Mouse (Mus musculus): ENCODE results near the gene Wfdc15b. TPM values are rescaled to one million over a fixed set of nuclear protein-coding genes. Genes with fewer than 3 reads are reported as not detected.

Gene Wfdc15b
- polyA plus RNA-seq, 1 experiment from 2014 or later = not detected

DNA sequence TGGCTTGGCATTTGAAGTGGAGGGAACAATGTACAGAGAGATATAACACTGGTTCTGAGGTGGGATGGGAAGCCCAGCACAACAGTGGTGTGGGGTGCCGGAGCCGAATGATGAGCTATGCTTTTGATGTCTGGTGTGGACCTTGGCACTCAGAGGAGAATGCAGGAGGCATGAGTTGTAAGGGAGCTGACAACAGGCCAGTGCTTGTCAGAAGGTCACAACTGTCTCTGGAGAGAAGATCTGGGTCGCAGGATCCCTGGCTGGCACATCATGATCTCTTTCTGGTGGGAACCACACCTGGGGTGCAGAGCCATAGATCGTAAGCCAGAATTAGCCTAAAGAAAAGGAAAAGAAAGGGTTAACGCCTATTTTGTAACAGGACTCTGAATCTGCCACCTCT, 43.6 kb downstream of the Wfdc15b start:
- no peak overlapping the region for H3K27ac ChIP-seq
- no peak overlapping the region for H3K4me3 ChIP-seq (replicated peaks)
- H3K9me3 ChIP-seq = no peaks in the 10 kb centered on the region
- no peaks in the 10 kb centered on the region for H3K4me1 ChIP-seq (replicated peaks)
- H3K36me3 ChIP-seq = no peaks in the 10 kb centered on the region
- H3K27me3 ChIP-seq = peaks cover 55% of the 10 kb centered on the region
- 71% methylated on average over 5 of the region's 5 CpGs for WGBS
- ATAC-seq (ENCODE audit: insufficient number of reproducible peaks, insufficient read depth, low FRiP score, low TSS enrichment, low read depth) = no peak
- H3K9ac ChIP-seq (replicated peaks) = no peak overlapping the region
- no peak overlapping the region for H3K4me2 ChIP-seq

GRCm38 (mm10) chr2:164175850-164176249, 45.6 kb downstream of the Wfdc15b start:
- 82% methylated on average over 3 of the region's 3 CpGs for WGBS
- Histone ChIP-seq H3K4me3 (replicated peaks) (no peak overlapping the region), H3K27ac (no peak overlapping the region), H3K4me1 (replicated peaks) (peaks cover 11% of the 10 kb centered on the region), H3K9me3 (no peaks in the 10 kb centered on the region), H3K4me2 (no peak overlapping the region), H3K27me3 (peaks cover 62% of the 10 kb centered on the region), H3K36me3 (no peaks in the 10 kb centered on the region), H3K9ac (replicated peaks) (no peak overlapping the region)
- no peak for ATAC-seq (ENCODE audit: insufficient number of reproducible peaks, insufficient read depth, low FRiP score, low TSS enrichment, low read depth)

GRCm38 (mm10) chr2:164174649-164175395, 46.6 kb downstream of the Wfdc15b start:
- peaks cover 18% of the 10 kb centered on the region for H3K4me1 ChIP-seq (replicated peaks)
- H3K4me2 ChIP-seq = no peak overlapping the region
- no peak overlapping the region for H3K4me3 ChIP-seq (replicated peaks)
- H3K9me3 ChIP-seq = no peaks in the 10 kb centered on the region
- peaks cover 68% of the 10 kb centered on the region for H3K27me3 ChIP-seq
- 73% methylated on average over 8 of the region's 8 CpGs for whole genome bisulfite sequencing
- H3K36me3 ChIP-seq = no peaks in the 10 kb centered on the region
- H3K9ac ChIP-seq (replicated peaks) = no peak overlapping the region
- H3K27ac ChIP-seq = no peak overlapping the region
- ATAC-seq (ENCODE audit: insufficient number of reproducible peaks, insufficient read depth, low FRiP score, low TSS enrichment, low read depth) = no peak

DNA sequence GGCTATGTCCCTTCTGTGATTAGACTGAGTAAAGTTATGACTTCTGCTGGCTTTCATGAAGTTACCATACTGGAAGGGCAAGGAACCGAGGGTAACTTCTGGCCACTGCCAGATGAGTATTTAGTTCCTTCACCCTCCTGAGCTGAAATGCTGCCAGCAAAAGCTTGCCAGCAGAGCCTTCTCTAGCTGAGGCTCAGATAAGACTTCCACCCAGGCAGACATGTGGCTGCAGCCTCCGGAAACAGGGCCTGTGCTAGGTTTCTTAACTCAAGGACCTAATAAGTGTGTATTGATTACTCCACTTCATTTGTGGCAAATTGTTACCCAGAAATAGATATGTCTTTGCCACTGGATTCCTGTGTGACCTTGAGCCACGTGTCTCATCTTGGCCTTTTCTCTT, 48.1 kb downstream of the Wfdc15b start:
- H3K27me3 ChIP-seq = peaks cover 71% of the 10 kb centered on the region
- no peak overlapping the region for H3K4me2 ChIP-seq
- H3K9me3 ChIP-seq = no peaks in the 10 kb centered on the region
- H3K27ac ChIP-seq = no peak overlapping the region
- no peak for ATAC-seq (ENCODE audit: insufficient number of reproducible peaks, insufficient read depth, low FRiP score, low TSS enrichment, low read depth)
- WGBS = 70% methylated on average over 3 of the region's 3 CpGs
- no peak overlapping the region for H3K4me3 ChIP-seq (replicated peaks)
- no peaks in the 10 kb centered on the region for H3K36me3 ChIP-seq
- H3K4me1 ChIP-seq (replicated peaks) = peaks cover 22% of the 10 kb centered on the region
- no peak overlapping the region for H3K9ac ChIP-seq (replicated peaks)

DNA sequence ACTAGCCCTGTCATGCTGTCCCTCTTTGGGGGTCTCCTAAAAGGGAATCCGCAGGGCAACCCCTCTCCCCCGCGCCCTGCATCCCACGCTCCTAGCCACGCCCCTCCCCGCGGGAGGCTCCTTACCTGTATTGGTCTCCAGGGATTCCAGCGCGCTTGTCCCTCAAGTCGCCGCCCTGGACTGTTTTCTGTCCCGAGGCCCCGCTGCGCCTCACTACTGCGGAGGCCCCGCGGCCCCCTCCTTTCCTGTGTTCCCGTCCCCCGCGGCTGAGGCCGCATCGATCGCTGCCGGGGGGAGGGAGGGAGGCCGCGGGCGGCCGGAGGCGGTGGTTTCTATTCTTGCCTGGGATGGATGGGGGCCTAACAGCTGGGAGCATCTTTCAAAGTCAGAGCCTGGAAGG, 50.6 kb downstream of the Wfdc15b start, which contains the start of gene Kcns1:
TSS of gene Kcns1 (minus strand) at position 212 of the 400 bp plus-strand sequence.
- Histone ChIP-seq H3K27ac (no peak within 1 kb of the TSS), H3K9ac (replicated peaks) (peak within 1 kb of the TSS; percentile 50; the same call in 1 of the 2 replicates), H3K27me3 (peaks cover 90% of the 10 kb centered on the region), H3K4me2 (peak within 1 kb of the TSS; percentile 70), H3K4me1 (replicated peaks) (peaks cover 30% of the 10 kb centered on the region), H3K36me3 (no peaks in the 10 kb centered on the region), H3K9me3 (no peaks in the 10 kb centered on the region), H3K4me3 (replicated peaks) (peak within 1 kb of the TSS; percentile 41)
- ATAC-seq (ENCODE audit: insufficient number of reproducible peaks, insufficient read depth, low FRiP score, low TSS enrichment, low read depth) = no peak
- whole genome bisulfite sequencing = under 1% methylated on average over 29 of the region's 29 CpGs

- H3K4me2 ChIP-seq = peak overlapping the region; percentile 70
- H3K4me3 ChIP-seq (replicated peaks) = peak overlapping the region; percentile 41
- H3K9me3 ChIP-seq = no peaks in the 10 kb centered on the region
- 7% methylated on average over 11 of the region's 11 CpGs for WGBS
- no peak overlapping the region for H3K27ac ChIP-seq
- ATAC-seq (ENCODE audit: insufficient number of reproducible peaks, insufficient read depth, low FRiP score, low TSS enrichment, low read depth) = no peak
- H3K36me3 ChIP-seq = no peaks in the 10 kb centered on the region
- H3K9ac ChIP-seq (replicated peaks) = no peak overlapping the region
- peaks cover 93% of the 10 kb centered on the region for H3K27me3 ChIP-seq
- H3K4me1 ChIP-seq (replicated peaks) = peaks cover 30% of the 10 kb centered on the region
These were observed 51.1 kb downstream of the Wfdc15b start for GRCm38 (mm10) chr2:164170326-164170725.

GRCm38 (mm10) chr2:164168571-164168946, 52.9 kb downstream of the Wfdc15b start:
- H3K9me3 ChIP-seq = no peaks in the 10 kb centered on the region
- WGBS = 13% methylated on average over 42 of the region's 42 CpGs
- no peaks in the 10 kb centered on the region for H3K36me3 ChIP-seq
- H3K4me1 ChIP-seq (replicated peaks) = peaks cover 30% of the 10 kb centered on the region
- H3K27me3 ChIP-seq = peaks cover 86% of the 10 kb centered on the region
- peak overlapping the region; percentile 41 for H3K4me3 ChIP-seq (replicated peaks)
- ATAC-seq (ENCODE audit: insufficient number of reproducible peaks, insufficient read depth, low FRiP score, low TSS enrichment, low read depth) = no peak
- no peak overlapping the region for H3K27ac ChIP-seq
- H3K4me2 ChIP-seq = peak overlapping the region; percentile 61
- peak overlapping the region; percentile 45; the same call in 1 of the 2 replicates for H3K9ac ChIP-seq (replicated peaks)

GRCm38 (mm10) chr2:164167752-164168570, 53.5 kb downstream of the Wfdc15b start:
- H3K27me3 ChIP-seq = peaks cover 82% of the 10 kb centered on the region

DNA sequence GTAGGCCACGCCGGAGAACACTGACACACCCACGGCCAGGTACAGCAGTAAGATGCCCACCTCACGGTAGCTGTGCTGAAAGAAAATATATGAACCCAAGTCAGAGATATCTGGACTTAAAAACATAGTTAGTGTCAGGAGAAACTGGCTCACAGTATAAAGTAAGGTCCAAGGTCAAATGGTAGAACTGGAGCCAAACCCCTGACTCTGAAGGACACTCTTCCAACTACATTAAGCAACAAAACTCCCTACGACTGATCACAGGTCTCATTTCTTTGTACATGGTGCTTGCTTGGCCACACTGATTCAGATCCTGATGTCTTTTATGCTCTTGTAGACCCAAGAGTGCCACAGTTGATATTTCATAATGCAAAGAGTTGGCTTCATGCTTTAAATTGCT, 56.5 kb downstream of the Wfdc15b start:
- H3K4me3 ChIP-seq (replicated peaks) = no peak overlapping the region
- peaks cover 12% of the 10 kb centered on the region for H3K4me1 ChIP-seq (replicated peaks)
- WGBS = 90% methylated on average over 5 of the region's 5 CpGs
- H3K9ac ChIP-seq (replicated peaks) = no peak overlapping the region
- no peaks in the 10 kb centered on the region for H3K9me3 ChIP-seq
- peaks cover 55% of the 10 kb centered on the region for H3K27me3 ChIP-seq
- no peak overlapping the region for H3K27ac ChIP-seq
- H3K4me2 ChIP-seq = no peak overlapping the region
- no peak for ATAC-seq (ENCODE audit: insufficient number of reproducible peaks, insufficient read depth, low FRiP score, low TSS enrichment, low read depth)
- no peaks in the 10 kb centered on the region for H3K36me3 ChIP-seq

More at GRCm38 (mm10) chr2:164167752-164168570, 53.5 kb downstream of the Wfdc15b start:
- H3K4me2 ChIP-seq = peak overlapping the region; percentile 61
- H3K27ac ChIP-seq = no peak overlapping the region
- H3K4me3 ChIP-seq (replicated peaks) = peak overlapping the region; percentile 41
- peaks cover 30% of the 10 kb centered on the region for H3K4me1 ChIP-seq (replicated peaks)
- no peak; the same call in 1 of the 2 replicates for ATAC-seq (ENCODE audit: insufficient number of reproducible peaks, insufficient read depth, low FRiP score, low TSS enrichment, low read depth)
- peak overlapping the region; percentile 45; the same call in 1 of the 2 replicates for H3K9ac ChIP-seq (replicated peaks)
- no peaks in the 10 kb centered on the region for H3K9me3 ChIP-seq
- WGBS = 11% methylated on average over 90 of the region's 90 CpGs
- no peaks in the 10 kb centered on the region for H3K36me3 ChIP-seq
